In the genomic region with DNA sequence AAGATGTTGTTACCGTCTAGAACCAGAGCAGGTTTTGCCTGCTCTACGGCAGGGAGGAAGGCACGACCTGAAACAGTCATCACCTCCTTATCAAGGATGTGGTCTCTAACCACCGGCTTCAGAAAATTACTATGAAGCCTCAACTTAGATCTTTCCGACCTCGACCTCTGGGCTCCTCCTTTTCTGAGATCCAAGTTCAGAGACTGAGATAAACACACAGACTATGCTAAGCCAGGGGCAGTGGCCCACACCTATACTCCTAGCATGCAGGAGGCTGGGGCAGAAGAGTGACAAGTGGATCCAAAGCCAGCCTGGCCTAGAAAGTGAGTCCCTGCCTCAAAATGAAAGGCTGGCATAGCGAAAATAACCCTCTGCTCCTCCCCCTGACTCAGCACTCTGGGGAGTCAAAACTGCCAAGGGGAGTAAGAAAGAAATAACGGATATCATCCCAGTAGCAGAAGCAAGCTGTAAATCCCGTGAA, we compare ENCODE assay signal across 19 mouse cellular contexts. TPM values are rescaled to one million over a fixed set of nuclear protein-coding genes. Genes with fewer than 3 reads are reported as not detected.
DNase-seq lines count a peak whose midpoint lies in the region; ATAC-seq and TF ChIP-seq lines count a peak whose summit lies in the region.
"Had no signal": no experiment of that assay in that cellular context is flagged by ENCODE, and none has a peak within 500 bp of the region (broad histone marks: within the 10 kb centered on the region; RNA-seq: fewer than 3 reads in every experiment).

No protein-coding gene starts in this region.

- no peaks in the 10 kb centered on the region for H3K9me3 ChIP-seq in liver, postnatal 0 days (ENCODE audit: low read length)
- H3K9me3 ChIP-seq: limb, embryonic 13.5 days had no signal

- no peak for ATAC-seq in liver, postnatal 0 days
- ATAC-seq in activated CD4-positive, CD25-positive, alpha-beta regulatory T cell, adult 4 months = peak; percentile 88
- peak; percentile 72 for ATAC-seq in megakaryocyte progenitor cell, adult 5-6 weeks (replicated peaks; ENCODE audit: poor library complexity)

- TF ChIP-seq EP300 in liver, postnatal 0 days (IDR thresholded peaks at IDR 0.05; ENCODE audit: low read depth) = no peak

- H3K36me3 ChIP-seq in liver, postnatal 0 days (replicated peaks; ENCODE audit: insufficient read depth, low read length) = no peaks in the 10 kb centered on the region
- H3K36me3 ChIP-seq: limb, embryonic 13.5 days had no signal

- H3K4me1 ChIP-seq in liver, postnatal 0 days (ENCODE audit: insufficient read depth) = no peaks in the 10 kb centered on the region; the same call in 1 of the 2 replicates
- H3K4me1 ChIP-seq: limb, embryonic 13.5 days had no signal

- no peak overlapping the region for H3K4me3 ChIP-seq in liver, postnatal 0 days (ENCODE audit: low read depth, low read length)
- H3K4me3 ChIP-seq: limb, embryonic 13.5 days had no signal

- TF ChIP-seq CTCF in liver, postnatal 0 days (IDR thresholded peaks at IDR 0.05; ENCODE audit: low read depth) = no peak

- H3K4me2 ChIP-seq in liver, postnatal 0 days (ENCODE audit: low read depth, low read length) = no peak overlapping the region
- H3K4me2 ChIP-seq: limb, embryonic 13.5 days had no signal

- no peak overlapping the region for H3K9ac ChIP-seq in liver, postnatal 0 days (replicated peaks)
- H3K9ac ChIP-seq: limb, embryonic 13.5 days had no signal

- no peaks in the 10 kb centered on the region for H3K27me3 ChIP-seq in liver, postnatal 0 days (ENCODE audit: insufficient read depth, low read length)
- H3K27me3 ChIP-seq: limb, embryonic 13.5 days had no signal

- DNase-seq in liver = peak; percentile 8
- DNase-seq in liver, postnatal 0 days = no peak
- DNase-seq in thymus, postnatal 10 days (ENCODE audit: low spot score in 2 of 2) = peak; percentile 68 to 76
- no peak for DNase-seq in cerebellum, postnatal 10 days
- no peak for DNase-seq in frontal cortex, postnatal 36 days (ENCODE audit: low spot score in 2 of 2)
- no peak for DNase-seq in cerebellum, adult 8-10 months
- DNase-seq: cerebellum, postnatal 36 days; heart, postnatal 36 days; kidney, adult 2 months; lung, postnatal 36 days; right cerebral cortex, postnatal 4 days had no signal

- 48% methylated on average over 9 of the region's 9 CpGs for WGBS in liver, postnatal 0 days (ENCODE audit: insufficient replicate concordance)

- no peak overlapping the region for H3K27ac ChIP-seq in liver, postnatal 0 days (ENCODE audit: low read depth)
- H3K27ac ChIP-seq: limb, embryonic 13.5 days had no signal

RNA-seq across cellular contexts. Expression of gene Cnga1, which starts 9.2 kb away (rescaled TPM):
- not detected in 2 replicates for polyA plus RNA-seq in liver, postnatal 0 days (2015; fragmentation: Nextera tagmentation; extraction: Ambion mirVana)
- 1 to 10 TPM; 1.0 to 1.6 TPM for polyA plus RNA-seq in activated CD4-positive, CD25-positive, alpha-beta regulatory T cell, adult 4 months (2017; shearing (Covaris generic))
- not detected in 2 replicates for total RNA-seq in megakaryocyte progenitor cell, adult 5-6 weeks (2015)
- total RNA-seq in megakaryocyte progenitor cell, adult 5-6 weeks (2017) = not detected in 2 replicates
- total RNA-seq: gastrocnemius, postnatal 4 days; heart, postnatal 36 days; layer of hippocampus, postnatal 14 days had no signal
- polyA plus RNA-seq: brain, embryonic 14.5 days; C2C12; kidney, adult 2 months; limb, embryonic 13.5 days; urinary bladder, adult 2 months had no signal

RNA-seq across cellular contexts. Expression of gene Nipal1, which starts 12.8 kb away (rescaled TPM):
- 75.3 and 76.1 TPM in 2 replicates for polyA plus RNA-seq in liver, postnatal 0 days (2015; fragmentation: Nextera tagmentation; extraction: Ambion mirVana)
- 10 to 100 TPM; 18.5 to 39.1 TPM for polyA plus RNA-seq in activated CD4-positive, CD25-positive, alpha-beta regulatory T cell, adult 4 months (2017; shearing (Covaris generic))
- not detected in 2 replicates for total RNA-seq in megakaryocyte progenitor cell, adult 5-6 weeks (2015)
- 1.3 TPM in 1 of 2 replicates, not detected in the other for total RNA-seq in megakaryocyte progenitor cell, adult 5-6 weeks (2017)
- total RNA-seq: heart, postnatal 36 days; layer of hippocampus, postnatal 14 days had no signal

RNA-seq across cellular contexts. Expression of gene Gm5868, which starts 47.5 kb away (rescaled TPM):
- not detected in 2 replicates for polyA plus RNA-seq in liver, postnatal 0 days (2015; fragmentation: Nextera tagmentation; extraction: Ambion mirVana)
- not detected for polyA plus RNA-seq in activated CD4-positive, CD25-positive, alpha-beta regulatory T cell, adult 4 months (2017; shearing (Covaris generic))
- not detected in 2 replicates for total RNA-seq in megakaryocyte progenitor cell, adult 5-6 weeks (2015)
- total RNA-seq in megakaryocyte progenitor cell, adult 5-6 weeks (2017) = not detected in 2 replicates
- total RNA-seq: gastrocnemius, postnatal 4 days; heart, postnatal 36 days had no signal
- polyA plus RNA-seq: C2C12 had no signal

RNA-seq across cellular contexts. Expression of gene Zar1, which starts 53.8 kb away (rescaled TPM):
- not detected in 2 replicates for polyA plus RNA-seq in liver, postnatal 0 days (2015; fragmentation: Nextera tagmentation; extraction: Ambion mirVana)
- polyA plus RNA-seq in activated CD4-positive, CD25-positive, alpha-beta regulatory T cell, adult 4 months (2017; shearing (Covaris generic)) = not detected
- total RNA-seq in megakaryocyte progenitor cell, adult 5-6 weeks (2015) = not detected in 2 replicates
- total RNA-seq in megakaryocyte progenitor cell, adult 5-6 weeks (2017) = not detected in 2 replicates
- total RNA-seq: gastrocnemius, postnatal 4 days; heart, postnatal 36 days had no signal
- polyA plus RNA-seq: C2C12; urinary bladder, adult 2 months had no signal

Comparison
In these comparisons a context has a peak if more than half of its experiments do, and no peak if none do; other contexts are left out.
1. DNase-seq: peak in liver (single experiment) and thymus, postnatal 10 days (2 of 2); none in liver, postnatal 0 days (single experiment), cerebellum, postnatal 10 days (0 of 2), frontal cortex, postnatal 36 days (0 of 2) and cerebellum, adult 8-10 months (single experiment).